Mouse (Mus musculus) heart, postnatal 0 days (tissue): ENCODE measurements around the gene Gm15448.
"Not testable (repeated sequence)": the region's sequence is repeated elsewhere in the genome, so short reads cannot be mapped to it uniquely, and the experiment has no call there.

Experiments used
- CTCF ChIP-seq: IDR thresholded peaks from 2 replicates; pipeline ENCODE4 v1.5.1; 2016; ENCODE audit warnings: antibody characterized with exemption, control low read depth, low read depth
- EP300 ChIP-seq: IDR thresholded peaks from 2 replicates; pipeline ENCODE4 v1.6.1; 2016; ENCODE audit warnings: antibody characterized with exemption, low read depth

DNA sequence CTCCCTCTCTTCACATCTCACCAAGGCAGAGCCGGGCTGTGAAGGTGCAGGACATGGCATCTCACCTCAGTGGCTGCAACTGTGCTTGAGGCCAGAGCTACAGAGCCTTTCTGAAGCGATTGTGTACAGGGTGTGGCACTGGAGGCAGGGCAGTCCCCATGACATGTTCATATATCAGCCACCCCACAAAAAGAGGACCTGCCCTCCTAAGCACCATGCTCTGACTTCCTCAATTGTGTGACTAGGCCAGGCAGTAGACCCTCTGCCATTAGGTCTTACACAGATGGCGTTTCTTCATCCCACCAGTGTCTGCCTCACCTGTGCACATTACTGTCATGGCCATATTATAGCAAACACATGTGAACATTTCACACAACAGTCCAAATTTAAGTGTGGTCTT is 25.5 kb downstream of the Gm15448 start:
- not testable (repeated sequence) for TF ChIP-seq CTCF, EP300
